Mouse (Mus musculus) spleen, adult 2 months (tissue): ENCODE data around the gene Exoc5.

ENCODE experiments used
- CTCF ChIP-seq: fragments of 200-500 bp; IDR thresholded peaks from 2 replicates; pipeline ENCODE4 v1.5.1; 2011; ENCODE audit warnings: mild to moderate bottlenecking, inconsistent platforms; ENCODE audit not compliant: insufficient read depth, insufficient read length, insufficient replicate concordance; ENCODE audit errors: extremely low read depth
- POLR2A ChIP-seq: fragments of 200-500 bp; IDR thresholded peaks from 2 replicates; pipeline ENCODE4 v1.6.1; 2011; ENCODE audit warnings: low read depth, low read length, inconsistent platforms

DNA sequence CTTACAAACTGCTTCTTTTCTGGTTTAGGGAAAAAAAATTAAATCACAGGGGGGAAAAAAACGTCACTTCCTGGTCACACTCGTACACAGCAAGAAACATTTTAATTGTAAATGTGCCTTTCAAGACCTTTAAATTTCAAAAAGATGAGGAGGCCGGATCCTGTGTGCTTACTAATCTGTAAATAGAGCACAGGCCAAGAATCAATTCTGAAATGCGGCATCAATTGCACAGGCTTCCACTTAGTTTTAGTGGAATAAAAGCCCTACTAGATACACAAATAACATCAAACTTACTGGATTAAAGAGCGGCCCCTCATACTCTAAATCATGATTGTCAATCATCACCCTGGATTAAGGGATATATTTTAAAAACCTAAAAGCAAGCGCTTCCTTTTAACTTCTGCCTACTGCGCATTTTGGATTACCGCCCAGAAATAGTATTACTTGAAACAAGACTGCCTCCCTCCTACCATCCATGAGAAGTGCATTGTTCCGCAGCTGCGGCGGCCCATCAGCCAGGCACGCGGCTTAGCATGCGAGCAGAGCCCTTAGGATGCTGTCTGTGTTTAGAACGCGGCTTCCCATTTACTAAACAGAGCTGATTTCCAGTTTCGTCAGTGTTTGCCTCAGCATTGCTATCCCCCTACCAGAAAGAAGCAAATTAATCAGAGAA is 75.8 kb downstream of the Exoc5 start:
- no peak for TF ChIP-seq POLR2A
- TF ChIP-seq CTCF, result no peak
